Mouse (Mus musculus): ENCODE results near the gene Plac9b. TPM values are rescaled to one million over a fixed set of nuclear protein-coding genes. Genes with fewer than 3 reads are reported as not detected.

Gene Plac9b
- total RNA-seq, 2 experiments from 2014 or later, result 6.5 to 7.9 TPM

Other genes starting within 250 kb of the Plac9b start
- gene Cphx1, start 244.2 kb downstream of the Plac9b start, total RNA-seq (2021), result not detected
- gene Duxbl1, start 203.9 kb downstream of the Plac9b start, total RNA-seq (2021), result under 1 TPM; 0.28 to 0.61 TPM
- 1 to 10 TPM; 3.4 to 8.0 TPM for gene Gm9780, start 139.8 kb downstream of the Plac9b start, total RNA-seq (2021)
- gene Tmem254c, start 115.1 kb downstream of the Plac9b start, total RNA-seq (2021), result 10 to 100 TPM; 12.1 to 14.3 TPM
- not detected for gene Cphx2, start 101.0 kb downstream of the Plac9b start, total RNA-seq (2021)
- not detected for gene Cphx3, start 100.2 kb downstream of the Plac9b start, total RNA-seq (2021)
- gene Duxbl2, start 64.1 kb downstream of the Plac9b start, total RNA-seq (2021), result under 1 TPM in 1 of 2 experiments, not detected in 1; 0.26 TPM
- gene Tmem254b, start 24.6 kb upstream of the Plac9b start, total RNA-seq (2021), result 10 to 100 TPM; 15.9 to 20.1 TPM
- gene Duxbl3, start 75.5 kb upstream of the Plac9b start, total RNA-seq (2021), result under 1 TPM in 1 of 2 experiments, not detected in 1; 0.26 TPM